Mouse (Mus musculus): ENCODE measurements around the gene Prune2. TPM values are rescaled to one million over a fixed set of nuclear protein-coding genes. Genes with fewer than 3 reads are reported as not detected.

The Prune2 gene
- polyA plus RNA-seq, 1 experiment from 2014 or later: 1.2 TPM

GRCm38 (mm10) chr19:16954736-16955135, 1.2 kb upstream of the Prune2 start:
- Histone ChIP-seq H3K36me3 (ENCODE audit: control insufficient read depth, insufficient read depth, low read length) (no peaks in the 10 kb centered on the region), H3K27me3 (ENCODE audit: control insufficient read depth, insufficient read depth, low read length) (peaks cover 11% of the 10 kb centered on the region), H3K4me1 (replicated peaks; ENCODE audit: control insufficient read depth, insufficient read depth, low read length) (peaks cover 7% of the 10 kb centered on the region), H3K9ac (ENCODE audit: low read length) (no peak overlapping the region), H3K27ac (ENCODE audit: low read depth, low read length) (no peak overlapping the region), H3K4me2 (ENCODE audit: low read depth, low read length, severe bottlenecking) (no peak overlapping the region), H3K9me3 (ENCODE audit: control insufficient read depth, low read length) (no peaks in the 10 kb centered on the region), H3K4me3 (ENCODE audit: low read depth, low read length) (no peak overlapping the region)
- 83% methylated on average over 6 of the region's 6 CpGs for WGBS
- no peak for ATAC-seq (replicated peaks; ENCODE audit: low FRiP score)
- no peak for DNase-seq (ENCODE audit: low spot score)

GRCm38 (mm10) chr19:16955231-16955612, 696 bp upstream of the Prune2 start:
- DNase-seq (ENCODE audit: low spot score): no peak

GRCm38 (mm10) chr19:16956319-16956718, 401 bp downstream of the Prune2 start:
- WGBS: 5% methylated on average over 7 of the region's 7 CpGs
- no peak; the same call in 1 of the 2 replicates for ATAC-seq (replicated peaks; ENCODE audit: low FRiP score)
- Histone ChIP-seq H3K4me2 (ENCODE audit: low read depth, low read length, severe bottlenecking) (peak overlapping the region; percentile 89), H3K36me3 (ENCODE audit: control insufficient read depth, insufficient read depth, low read length) (no peaks in the 10 kb centered on the region), H3K9me3 (ENCODE audit: control insufficient read depth, low read length) (no peaks in the 10 kb centered on the region), H3K27me3 (ENCODE audit: control insufficient read depth, insufficient read depth, low read length) (peaks cover 11% of the 10 kb centered on the region), H3K4me3 (ENCODE audit: low read depth, low read length) (peak overlapping the region; percentile 39), H3K4me1 (replicated peaks; ENCODE audit: control insufficient read depth, insufficient read depth, low read length) (peaks cover 7% of the 10 kb centered on the region), H3K9ac (ENCODE audit: low read length) (peak overlapping the region; percentile 35), H3K27ac (ENCODE audit: low read depth, low read length) (no peak overlapping the region)
- DNase-seq (ENCODE audit: low spot score): peak; percentile 50

More at GRCm38 (mm10) chr19:16955231-16955612, 696 bp upstream of the Prune2 start:
- WGBS: 64% methylated on average over 9 of the region's 9 CpGs
- no peak overlapping the region for H3K27ac ChIP-seq (ENCODE audit: low read depth, low read length)
- no peak for ATAC-seq (replicated peaks; ENCODE audit: low FRiP score)
- peaks cover 11% of the 10 kb centered on the region for H3K27me3 ChIP-seq (ENCODE audit: control insufficient read depth, insufficient read depth, low read length)
- peak overlapping the region; percentile 89; the same call in 1 of the 2 replicates for H3K4me2 ChIP-seq (ENCODE audit: low read depth, low read length, severe bottlenecking)
- peaks cover 7% of the 10 kb centered on the region for H3K4me1 ChIP-seq (replicated peaks; ENCODE audit: control insufficient read depth, insufficient read depth, low read length)
- no peak overlapping the region for H3K9ac ChIP-seq (ENCODE audit: low read length)
- no peaks in the 10 kb centered on the region for H3K9me3 ChIP-seq (ENCODE audit: control insufficient read depth, low read length)
- no peak overlapping the region for H3K4me3 ChIP-seq (ENCODE audit: low read depth, low read length)
- no peaks in the 10 kb centered on the region for H3K36me3 ChIP-seq (ENCODE audit: control insufficient read depth, insufficient read depth, low read length)

GRCm38 (mm10) chr19:16959051-16959450, 3.1 kb downstream of the Prune2 start:
- ATAC-seq (replicated peaks; ENCODE audit: low FRiP score): no peak
- no peak for DNase-seq (ENCODE audit: low spot score)
- no peaks in the 10 kb centered on the region for H3K36me3 ChIP-seq (ENCODE audit: control insufficient read depth, insufficient read depth, low read length)
- no peak overlapping the region for H3K27ac ChIP-seq (ENCODE audit: low read depth, low read length)
- H3K4me1 ChIP-seq (replicated peaks; ENCODE audit: control insufficient read depth, insufficient read depth, low read length): peaks cover 7% of the 10 kb centered on the region
- H3K9ac ChIP-seq (ENCODE audit: low read length): no peak overlapping the region
- no peaks in the 10 kb centered on the region for H3K9me3 ChIP-seq (ENCODE audit: control insufficient read depth, low read length)
- peaks cover 11% of the 10 kb centered on the region for H3K27me3 ChIP-seq (ENCODE audit: control insufficient read depth, insufficient read depth, low read length)
- H3K4me3 ChIP-seq (ENCODE audit: low read depth, low read length): no peak overlapping the region
- no peak overlapping the region for H3K4me2 ChIP-seq (ENCODE audit: low read depth, low read length, severe bottlenecking)
- 93% methylated on average over 4 of the region's 4 CpGs for WGBS

- no peaks in the 10 kb centered on the region for H3K36me3 ChIP-seq (ENCODE audit: control insufficient read depth, insufficient read depth, low read length)
- H3K9me3 ChIP-seq (ENCODE audit: control insufficient read depth, low read length): no peaks in the 10 kb centered on the region
- ATAC-seq (replicated peaks; ENCODE audit: low FRiP score): no peak
- no peak for DNase-seq (ENCODE audit: low spot score)
- 75% methylated on average over 8 of the region's 8 CpGs for WGBS
- no peak overlapping the region for H3K4me2 ChIP-seq (ENCODE audit: low read depth, low read length, severe bottlenecking)
- peaks cover 7% of the 10 kb centered on the region for H3K4me1 ChIP-seq (replicated peaks; ENCODE audit: control insufficient read depth, insufficient read depth, low read length)
- no peak overlapping the region for H3K4me3 ChIP-seq (ENCODE audit: low read depth, low read length)
- H3K9ac ChIP-seq (ENCODE audit: low read length): no peak overlapping the region
- peaks cover 11% of the 10 kb centered on the region for H3K27me3 ChIP-seq (ENCODE audit: control insufficient read depth, insufficient read depth, low read length)
- H3K27ac ChIP-seq (ENCODE audit: low read depth, low read length): no peak overlapping the region
These were observed 3.6 kb downstream of the Prune2 start for GRCm38 (mm10) chr19:16959551-16959950.

GRCm38 (mm10) chr19:16961036-16961435, 5.1 kb downstream of the Prune2 start:
- ATAC-seq (replicated peaks; ENCODE audit: low FRiP score) (no peak), DNase-seq (ENCODE audit: low spot score) (no peak)
- Histone ChIP-seq H3K4me2 (ENCODE audit: low read depth, low read length, severe bottlenecking) (no peak overlapping the region), H3K36me3 (ENCODE audit: control insufficient read depth, insufficient read depth, low read length) (no peaks in the 10 kb centered on the region), H3K4me1 (replicated peaks; ENCODE audit: control insufficient read depth, insufficient read depth, low read length) (peaks cover 5% of the 10 kb centered on the region), H3K9me3 (ENCODE audit: control insufficient read depth, low read length) (no peaks in the 10 kb centered on the region), H3K27ac (ENCODE audit: low read depth, low read length) (no peak overlapping the region), H3K4me3 (ENCODE audit: low read depth, low read length) (no peak overlapping the region), H3K27me3 (ENCODE audit: control insufficient read depth, insufficient read depth, low read length) (peaks cover 7% of the 10 kb centered on the region; the same call in 1 of the 2 replicates), H3K9ac (ENCODE audit: low read length) (no peak overlapping the region)
- WGBS: 95% methylated on average over 3 of the region's 3 CpGs

- WGBS: 85% methylated on average over 3 of the region's 3 CpGs
- H3K4me2 ChIP-seq (ENCODE audit: low read depth, low read length, severe bottlenecking): no peak overlapping the region
- no peak overlapping the region for H3K9ac ChIP-seq (ENCODE audit: low read length)
- no peaks in the 10 kb centered on the region for H3K27me3 ChIP-seq (ENCODE audit: control insufficient read depth, insufficient read depth, low read length)
- no peaks in the 10 kb centered on the region for H3K36me3 ChIP-seq (ENCODE audit: control insufficient read depth, insufficient read depth, low read length)
- ATAC-seq (replicated peaks; ENCODE audit: low FRiP score): no peak
- DNase-seq (ENCODE audit: low spot score): no peak
- H3K27ac ChIP-seq (ENCODE audit: low read depth, low read length): no peak overlapping the region
- no peaks in the 10 kb centered on the region for H3K4me1 ChIP-seq (replicated peaks; ENCODE audit: control insufficient read depth, insufficient read depth, low read length)
- H3K4me3 ChIP-seq (ENCODE audit: low read depth, low read length): no peak overlapping the region
- H3K9me3 ChIP-seq (ENCODE audit: control insufficient read depth, low read length): no peaks in the 10 kb centered on the region
These were observed 7.3 kb downstream of the Prune2 start for GRCm38 (mm10) chr19:16963178-16963577.

GRCm38 (mm10) chr19:16968768-16969167, 12.8 kb downstream of the Prune2 start:
- 88% methylated on average over 5 of the region's 5 CpGs for WGBS
- Histone ChIP-seq H3K9me3 (ENCODE audit: control insufficient read depth, low read length) (no peaks in the 10 kb centered on the region), H3K4me3 (ENCODE audit: low read depth, low read length) (no peak overlapping the region), H3K27me3 (ENCODE audit: control insufficient read depth, insufficient read depth, low read length) (no peaks in the 10 kb centered on the region), H3K36me3 (ENCODE audit: control insufficient read depth, insufficient read depth, low read length) (no peaks in the 10 kb centered on the region), H3K4me2 (ENCODE audit: low read depth, low read length, severe bottlenecking) (no peak overlapping the region), H3K9ac (ENCODE audit: low read length) (no peak overlapping the region), H3K4me1 (replicated peaks; ENCODE audit: control insufficient read depth, insufficient read depth, low read length) (no peaks in the 10 kb centered on the region), H3K27ac (ENCODE audit: low read depth, low read length) (no peak overlapping the region)
- ATAC-seq (replicated peaks; ENCODE audit: low FRiP score) (no peak), DNase-seq (ENCODE audit: low spot score) (no peak)

GRCm38 (mm10) chr19:16970612-16971011, 14.7 kb downstream of the Prune2 start:
- no peak overlapping the region for H3K4me3 ChIP-seq (ENCODE audit: low read depth, low read length)
- H3K27me3 ChIP-seq (ENCODE audit: control insufficient read depth, insufficient read depth, low read length): no peaks in the 10 kb centered on the region
- H3K36me3 ChIP-seq (ENCODE audit: control insufficient read depth, insufficient read depth, low read length): no peaks in the 10 kb centered on the region
- 68% methylated on average over 2 of the region's 2 CpGs for WGBS
- no peaks in the 10 kb centered on the region for H3K4me1 ChIP-seq (replicated peaks; ENCODE audit: control insufficient read depth, insufficient read depth, low read length)
- no peak overlapping the region for H3K9ac ChIP-seq (ENCODE audit: low read length)
- no peak overlapping the region for H3K4me2 ChIP-seq (ENCODE audit: low read depth, low read length, severe bottlenecking)
- DNase-seq (ENCODE audit: low spot score): no peak
- ATAC-seq (replicated peaks; ENCODE audit: low FRiP score): no peak
- H3K27ac ChIP-seq (ENCODE audit: low read depth, low read length): no peak overlapping the region
- H3K9me3 ChIP-seq (ENCODE audit: control insufficient read depth, low read length): no peaks in the 10 kb centered on the region
